Mouse (Mus musculus): ENCODE measurements around the gene Bcat1. TPM values are rescaled to one million over a fixed set of nuclear protein-coding genes. Genes with fewer than 3 reads are reported as not detected.

The Bcat1 gene
- polyA plus RNA-seq (2015; fragmentation: Nextera tagmentation; extraction: Ambion mirVana): 4.4 and 11.8 TPM in 2 replicates

DNA sequence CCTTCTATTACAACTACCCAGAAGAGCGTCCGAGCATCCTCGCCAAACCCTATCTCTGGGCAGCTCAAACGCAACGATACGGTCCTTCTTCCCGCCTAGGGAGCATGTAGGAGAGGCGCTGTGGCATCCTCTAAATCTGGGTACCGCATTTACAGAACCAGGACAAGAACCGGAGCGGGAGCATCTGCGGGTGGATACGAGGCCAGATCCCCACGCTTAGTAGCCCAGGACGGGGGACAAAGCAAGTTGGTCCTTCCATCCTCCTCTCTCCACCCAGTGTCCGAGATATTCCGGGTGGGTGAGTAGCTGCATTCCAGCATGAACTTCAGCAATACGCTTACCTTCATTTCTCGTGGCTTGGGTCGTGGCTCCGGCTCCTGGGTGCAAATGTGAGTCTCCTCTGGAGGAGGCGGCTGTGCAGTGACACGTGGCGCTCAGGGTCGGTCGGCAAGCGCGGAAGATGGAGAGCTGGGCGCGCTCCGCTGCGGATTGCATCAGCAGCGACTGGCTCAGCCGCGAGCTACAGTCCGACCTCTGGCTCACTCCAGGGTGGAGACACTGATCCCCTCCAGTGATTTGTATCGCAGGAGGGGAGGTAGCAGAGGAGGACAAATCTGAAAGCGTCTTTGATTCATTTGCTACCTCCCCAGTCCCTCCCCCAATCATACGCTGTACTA lies at the start of gene Bcat1:
Gene Bcat1, minus strand, starts transcription at position 637 of the 677 bp plus-strand sequence.

DNA sequence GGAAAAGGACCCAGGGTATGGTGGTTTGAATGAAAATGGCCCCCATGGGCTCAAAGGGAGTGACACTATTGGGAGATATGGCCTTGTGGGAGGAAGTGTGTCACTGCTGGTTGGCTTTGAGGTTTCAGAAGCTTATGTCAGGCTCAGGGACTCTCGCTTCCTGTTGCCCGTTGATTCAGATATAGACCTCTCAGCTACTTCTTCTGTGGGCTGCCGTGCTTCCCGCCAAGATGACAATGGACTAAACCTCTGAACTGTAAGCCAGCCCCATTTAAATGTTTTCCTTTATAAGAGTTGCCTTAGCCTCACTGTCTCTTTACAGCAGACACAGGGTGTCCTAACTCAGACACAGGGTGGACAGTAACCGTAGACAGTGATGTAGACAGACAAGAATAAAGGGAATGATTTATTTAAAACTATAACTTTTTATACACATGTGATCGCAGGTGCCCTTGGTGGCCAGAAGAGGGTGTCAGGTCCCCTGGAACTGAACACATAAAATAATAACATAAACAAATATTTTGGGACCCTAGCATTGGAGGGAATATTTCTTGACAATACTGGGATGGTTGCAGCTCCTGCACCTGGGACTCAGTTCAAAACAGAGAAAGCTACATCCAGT lies 39.6 kb upstream of the Bcat1 start, which contains the start of gene Lrmp:
Gene Lrmp, plus strand, starts transcription at position 178 of the 622 bp plus-strand sequence.

Other genes with a start within 250 kb of the Bcat1 start
- 4.0 TPM in 2 replicates for gene Lrmp, start 39.5 kb upstream of the Bcat1 start, polyA plus RNA-seq (2015; fragmentation: Nextera tagmentation; extraction: Ambion mirVana)
- 0.17 and 0.57 TPM in 2 replicates for gene Casc1, start 134.8 kb upstream of the Bcat1 start, polyA plus RNA-seq (2015; fragmentation: Nextera tagmentation; extraction: Ambion mirVana)
- gene Etfrf1, start 134.9 kb upstream of the Bcat1 start, polyA plus RNA-seq (2015; fragmentation: Nextera tagmentation; extraction: Ambion mirVana): 131 and 135 TPM in 2 replicates
- gene Kras, start 174.1 kb upstream of the Bcat1 start, polyA plus RNA-seq (2015; fragmentation: Nextera tagmentation; extraction: Ambion mirVana): 34.7 and 41.5 TPM in 2 replicates